Mouse (Mus musculus) hindbrain, embryonic 14.5 days (tissue): ENCODE data around the gene Zdbf2. TPM values are rescaled to one million over a fixed set of nuclear protein-coding genes. Genes with fewer than 3 reads are reported as not detected.

Source experiments
- ATAC-seq: fragments of 200-750 bp; cut with Nextera tagmentation; 2 replicates; pipeline ENCODE4 v1.8.0; 2017; ENCODE audit warnings: moderate number of reproducible peaks, mild to moderate bottlenecking, moderate TSS enrichment, moderate library complexity; ENCODE audit not compliant: low FRiP score
- DNase-seq: peaks from one replicate; pipeline ENCODE4 v3.0.0-alpha.2; 2015; ENCODE audit warnings: low spot score
- H3K27ac ChIP-seq: fragments of 300-500 bp; sonication (generic); 2 replicates; pipeline ENCODE4 v1.5.1; 2014; ENCODE audit warnings: mild to moderate bottlenecking, moderate library complexity
- H3K27me3 ChIP-seq: fragments of 300-500 bp; sonication (generic); 2 replicates; pipeline ENCODE4 v1.6.1; 2014; ENCODE audit warnings: mild to moderate bottlenecking, low read length, mixed read lengths; ENCODE audit not compliant: control insufficient read depth, insufficient read depth
- H3K36me3 ChIP-seq: fragments of 300-500 bp; sonication (generic); replicated peaks from 2 replicates; pipeline ENCODE4 v1.6.1; 2014; ENCODE audit not compliant: control insufficient read depth, insufficient read depth
- H3K4me1 ChIP-seq: fragments of 300-500 bp; sonication (generic); replicated peaks from 2 replicates; pipeline ENCODE4 v1.6.1; 2014; ENCODE audit warnings: antibody characterized with exemption, low read length, mixed read lengths; ENCODE audit not compliant: control insufficient read depth, insufficient read depth
- H3K4me2 ChIP-seq: fragments of 300-500 bp; sonication (generic); replicated peaks from 2 replicates; pipeline ENCODE4 v1.6.1; 2014; ENCODE audit warnings: mild to moderate bottlenecking, moderate library complexity
- H3K4me3 ChIP-seq: fragments of 300-500 bp; sonication (generic); replicated peaks from 2 replicates; pipeline ENCODE4 v1.5.1; 2014; ENCODE audit warnings: mild to moderate bottlenecking, low read length
- H3K9ac ChIP-seq: fragments of 300-500 bp; sonication (generic); 2 replicates; pipeline ENCODE4 v1.6.1; 2014
- H3K9me3 ChIP-seq: fragments of 300-500 bp; sonication (generic); 2 replicates; pipeline ENCODE4 v1.6.1; 2016; ENCODE audit warnings: low read length; ENCODE audit not compliant: control insufficient read depth
- WGBS: fragments of 180-500 bp; shearing (Covaris S2); extraction: QIAGEN DNeasy Blood & Tissue Kit; methylation state at CpG from one replicate; pipeline ENCODE4 v1.1.7; 2014; 5-methylcytosine and 5-hydroxymethylcytosine counted together
- polyA plus RNA-seq: library from polyadenylated mRNA; unstranded; fragments of >200 nt; fragmentation: Nextera tagmentation; extraction: Ambion mirVana; gene quantifications from 2 replicates; pipeline ENCODE4 v1.2.1, GENCODE M21; 2014

Zdbf2 gene
- polyA plus RNA-seq, 1 experiment from 2014 or later: 37.5 TPM

DNA sequence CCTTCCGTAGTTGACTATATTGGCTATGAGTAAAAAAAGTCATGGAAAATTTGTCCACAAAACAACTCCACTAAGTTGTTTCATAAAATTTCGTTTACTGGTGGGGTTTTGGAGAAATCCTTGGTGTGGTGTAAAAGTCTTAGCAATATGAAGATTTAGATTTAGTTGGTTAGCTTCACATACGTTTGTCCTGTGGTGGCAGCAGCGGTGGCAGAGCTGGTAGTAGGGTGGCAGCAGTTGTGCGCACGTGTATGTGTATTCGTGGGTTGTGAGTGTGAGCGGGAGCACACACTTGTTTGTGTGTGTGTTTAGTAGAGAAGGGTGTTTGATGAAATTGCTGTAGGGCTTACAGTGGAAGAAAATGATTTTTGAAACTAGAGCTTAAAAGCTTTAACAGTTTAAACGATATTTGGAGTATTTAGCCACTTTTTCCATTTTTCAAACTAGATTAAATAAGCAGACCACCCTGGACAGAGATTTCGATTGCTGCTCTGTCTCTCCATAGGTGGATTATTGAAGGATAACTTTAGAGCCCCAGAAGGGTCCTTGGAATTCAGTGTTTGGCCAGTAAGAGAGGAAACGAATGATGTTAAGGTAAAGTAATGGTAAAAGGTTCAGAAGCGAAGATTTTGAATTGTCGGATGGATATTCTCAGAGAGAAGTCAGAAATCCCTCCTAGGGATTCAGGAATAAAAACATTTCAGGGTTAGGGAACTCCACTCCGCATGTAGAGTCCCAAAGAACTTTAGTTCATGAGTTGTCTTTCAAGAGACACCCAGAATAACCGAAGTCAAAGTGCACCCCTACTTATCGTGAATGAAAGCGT lies 12.9 kb upstream of the Zdbf2 start:
- DNase-seq: peak; percentile 26
- H3K4me3 ChIP-seq: no peak overlapping the region
- peaks cover 92% of the 10 kb centered on the region for H3K27me3 ChIP-seq
- H3K4me1 ChIP-seq: no peaks in the 10 kb centered on the region; the same call in 1 of the 2 replicates
- 46% methylated on average over 17 of the region's 17 CpGs for WGBS
- no peaks in the 10 kb centered on the region for H3K36me3 ChIP-seq
- ATAC-seq: no peak
- no peak overlapping the region for H3K9ac ChIP-seq
- H3K27ac ChIP-seq: no peak overlapping the region
- H3K9me3 ChIP-seq: no peaks in the 10 kb centered on the region
- H3K4me2 ChIP-seq: no peak overlapping the region

DNA sequence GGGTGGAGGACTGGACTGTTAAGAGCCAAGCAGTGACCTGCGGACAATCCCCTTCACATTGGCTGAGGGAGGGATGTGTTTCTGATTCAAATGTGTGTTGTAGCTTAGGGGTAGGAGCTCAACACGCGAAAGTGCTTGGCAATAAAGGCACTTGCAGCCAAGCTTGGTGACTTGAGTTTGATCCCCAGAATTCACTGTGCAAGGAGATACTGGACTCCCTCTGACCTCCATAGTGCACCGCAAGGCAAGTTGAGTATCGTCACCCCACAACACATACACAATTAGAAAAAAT lies 12.4 kb upstream of the Zdbf2 start:
- DNase-seq (peak; percentile 22), ATAC-seq (no peak)

DNA sequence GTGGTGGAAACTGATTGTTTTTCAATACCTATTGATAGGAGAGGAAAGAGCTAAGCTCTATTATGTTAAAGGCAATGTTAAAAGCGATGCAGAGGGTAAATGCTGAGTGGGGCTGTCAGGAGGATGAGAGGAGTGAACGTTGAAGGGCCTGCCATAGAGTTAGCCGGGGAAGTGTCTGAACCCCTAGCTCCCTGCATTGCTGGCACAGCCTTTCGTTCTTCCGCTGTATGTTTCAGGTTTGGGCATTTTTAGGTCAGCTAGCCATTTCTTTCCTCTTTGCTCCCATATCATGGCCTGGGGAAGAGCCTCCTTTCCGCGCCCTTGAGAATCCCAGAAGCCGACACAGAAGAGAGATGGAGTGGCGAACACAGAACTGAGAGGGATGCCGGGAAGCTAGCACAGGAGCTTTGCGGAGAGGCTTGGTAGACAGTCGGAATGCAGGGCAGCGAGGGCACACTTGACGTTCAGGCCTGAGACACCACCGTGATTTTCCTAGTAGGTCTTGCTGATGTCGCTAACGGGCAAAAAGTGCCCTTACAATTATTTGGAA lies 11.9 kb upstream of the Zdbf2 start:
- WGBS: 51% methylated on average over 17 of the region's 17 CpGs
- Histone ChIP-seq H3K9me3 (no peaks in the 10 kb centered on the region), H3K9ac (no peak overlapping the region), H3K4me2 (no peak overlapping the region), H3K4me1 (no peaks in the 10 kb centered on the region), H3K27ac (no peak overlapping the region), H3K4me3 (no peak overlapping the region), H3K27me3 (peaks cover 92% of the 10 kb centered on the region), H3K36me3 (no peaks in the 10 kb centered on the region)
- ATAC-seq (no peak), DNase-seq (no peak)

More for the DNA sequence above, 12.4 kb upstream of the Zdbf2 start:
- 45% methylated on average over 5 of the region's 5 CpGs for WGBS
- no peak overlapping the region for H3K4me2 ChIP-seq
- H3K4me1 ChIP-seq: no peaks in the 10 kb centered on the region; the same call in 1 of the 2 replicates
- no peak overlapping the region for H3K27ac ChIP-seq
- no peaks in the 10 kb centered on the region for H3K36me3 ChIP-seq
- H3K27me3 ChIP-seq: peaks cover 92% of the 10 kb centered on the region
- no peak overlapping the region for H3K9ac ChIP-seq
- H3K4me3 ChIP-seq: no peak overlapping the region
- no peaks in the 10 kb centered on the region for H3K9me3 ChIP-seq

DNA sequence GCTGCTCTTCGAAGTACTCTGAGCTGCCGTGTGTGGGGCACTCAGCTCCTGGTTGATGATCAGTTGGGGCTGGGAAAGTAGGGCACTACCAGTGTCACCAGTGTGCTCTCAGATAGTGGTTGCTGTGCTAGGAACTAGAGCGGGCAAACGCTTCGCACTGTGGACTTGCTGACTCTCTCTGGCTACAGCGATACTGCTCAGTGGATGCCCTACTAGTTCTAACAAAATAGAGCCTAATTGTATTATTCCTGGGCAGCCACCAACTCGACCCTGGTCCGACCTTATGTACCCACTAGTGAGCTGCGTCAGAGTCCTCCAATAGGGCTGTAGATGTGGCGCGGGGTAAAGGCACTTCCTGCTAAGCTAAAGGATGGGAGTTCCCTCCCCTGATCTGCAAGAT lies 9.4 kb upstream of the Zdbf2 start:
- WGBS: 36% methylated on average over 11 of the region's 11 CpGs
- Histone ChIP-seq H3K9ac (no peak overlapping the region), H3K4me1 (no peaks in the 10 kb centered on the region), H3K4me2 (no peak overlapping the region), H3K27me3 (peaks cover 87% of the 10 kb centered on the region), H3K4me3 (no peak overlapping the region), H3K9me3 (no peaks in the 10 kb centered on the region), H3K27ac (no peak overlapping the region), H3K36me3 (no peaks in the 10 kb centered on the region)
- ATAC-seq: peak; percentile 37; the same call in 1 of the 2 replicates
- DNase-seq: no peak

DNA sequence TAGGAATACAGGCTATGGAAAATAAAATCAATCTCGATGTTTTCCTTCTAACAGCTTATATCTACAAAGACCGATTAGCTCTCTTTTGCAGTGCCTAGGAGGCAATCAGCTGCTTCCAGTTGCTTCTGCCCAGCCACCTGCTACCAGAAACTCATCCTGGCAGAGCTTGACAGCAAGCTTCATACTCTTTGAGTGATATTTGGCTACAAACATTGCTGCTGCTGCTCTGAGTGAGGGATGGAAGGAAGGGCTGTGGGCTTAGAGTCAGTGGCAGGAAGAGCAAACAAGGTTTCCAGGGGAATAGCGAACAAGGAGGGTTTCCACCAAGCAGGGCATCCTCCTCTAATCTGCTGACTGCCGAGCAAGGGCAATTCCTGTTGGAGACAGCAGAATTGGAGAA lies 7.6 kb upstream of the Zdbf2 start:
- H3K27ac ChIP-seq: no peak overlapping the region
- H3K9ac ChIP-seq: no peak overlapping the region
- no peaks in the 10 kb centered on the region for H3K9me3 ChIP-seq
- H3K36me3 ChIP-seq: no peaks in the 10 kb centered on the region
- H3K27me3 ChIP-seq: peaks cover 91% of the 10 kb centered on the region
- ATAC-seq (no peak), DNase-seq (peak; percentile 24)
- no peak overlapping the region for H3K4me2 ChIP-seq
- H3K4me3 ChIP-seq: no peak overlapping the region
- no peaks in the 10 kb centered on the region for H3K4me1 ChIP-seq
- WGBS: 37% methylated on average over 4 of the region's 4 CpGs

DNA sequence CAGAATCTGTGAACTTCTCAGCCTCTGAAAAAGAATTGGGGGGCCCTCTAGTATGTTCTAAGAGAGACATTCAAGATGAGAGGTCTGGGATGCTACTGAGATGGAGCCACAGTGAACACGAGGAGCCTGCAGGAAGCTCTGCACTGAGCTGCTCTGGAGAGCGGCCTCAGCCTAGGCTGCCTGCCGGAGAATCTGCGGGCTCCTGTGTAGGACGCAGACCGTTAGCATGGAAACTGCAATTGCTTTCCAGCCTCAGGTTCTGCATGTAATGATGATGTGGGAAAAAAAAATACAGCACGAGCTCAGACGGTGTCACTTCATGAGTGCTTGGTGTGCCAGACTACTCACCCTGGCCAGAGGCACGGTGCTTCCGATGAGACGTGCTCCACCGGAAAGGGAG lies 6.9 kb upstream of the Zdbf2 start:
- Histone ChIP-seq H3K27me3 (peaks cover 91% of the 10 kb centered on the region), H3K4me2 (no peak overlapping the region), H3K36me3 (no peaks in the 10 kb centered on the region), H3K4me1 (no peaks in the 10 kb centered on the region), H3K4me3 (no peak overlapping the region), H3K27ac (no peak overlapping the region), H3K9me3 (no peaks in the 10 kb centered on the region), H3K9ac (no peak overlapping the region)
- 34% methylated on average over 12 of the region's 12 CpGs for WGBS
- no peak for ATAC-seq
- DNase-seq: no peak

DNA sequence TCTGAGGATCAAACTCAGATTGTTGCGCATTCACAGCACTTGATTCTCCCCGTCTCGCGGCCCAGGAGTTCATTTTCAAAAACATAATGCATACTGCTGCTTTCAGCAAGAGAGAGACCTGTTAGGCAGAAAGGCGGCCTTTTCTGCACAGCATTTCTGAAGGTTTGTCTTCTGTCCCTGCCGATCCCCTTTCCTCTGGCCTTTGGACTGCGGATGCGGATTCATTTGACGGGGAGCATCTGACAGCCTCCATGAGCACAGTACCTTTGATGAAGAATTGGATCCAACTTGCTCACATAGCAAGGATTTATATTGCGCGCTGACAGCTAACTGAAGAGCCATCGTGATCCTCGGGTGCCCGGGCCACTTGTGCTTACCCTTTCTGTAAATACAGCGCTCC lies 6.3 kb upstream of the Zdbf2 start:
- ATAC-seq (no peak), DNase-seq (no peak)
- H3K9me3 ChIP-seq: no peaks in the 10 kb centered on the region
- H3K4me3 ChIP-seq: no peak overlapping the region
- no peaks in the 10 kb centered on the region for H3K36me3 ChIP-seq
- H3K4me2 ChIP-seq: no peak overlapping the region
- no peak overlapping the region for H3K9ac ChIP-seq
- peaks cover 93% of the 10 kb centered on the region for H3K27me3 ChIP-seq
- 40% methylated on average over 15 of the region's 15 CpGs for WGBS
- H3K4me1 ChIP-seq: no peaks in the 10 kb centered on the region
- H3K27ac ChIP-seq: no peak overlapping the region

DNA sequence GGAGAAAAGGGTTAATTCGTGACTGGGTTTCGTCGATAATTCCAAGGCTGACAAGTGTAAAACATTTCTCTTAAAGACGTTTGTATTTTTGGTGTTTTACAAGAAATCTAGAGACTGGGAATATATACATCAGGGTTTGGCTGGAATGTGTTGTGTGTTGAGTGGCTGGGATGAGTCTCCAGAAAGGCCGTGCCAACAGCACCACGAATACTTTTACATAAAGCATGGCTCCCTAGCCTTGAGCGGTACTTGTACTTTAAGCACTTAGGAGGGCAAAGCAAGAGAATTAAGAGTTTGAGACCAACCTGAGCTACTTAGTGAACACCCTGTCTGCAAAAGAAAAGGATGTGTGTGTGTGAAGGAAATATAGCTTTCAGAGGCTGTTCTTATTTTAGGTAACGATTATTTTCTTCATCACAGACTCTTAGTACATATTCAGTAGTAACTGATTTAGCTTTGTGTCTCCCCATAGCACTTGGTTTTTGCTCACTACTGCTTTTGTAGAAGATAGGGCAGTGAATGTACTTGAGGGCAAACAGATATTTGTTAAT lies 865 bp upstream of the Zdbf2 start:
- 26% methylated on average over 8 of the region's 8 CpGs for WGBS
- H3K9ac ChIP-seq: 0 out of 2 replicates have a peak overlapping the region, but pooled peaks have one; percentile 78
- no peaks in the 10 kb centered on the region for H3K9me3 ChIP-seq
- H3K36me3 ChIP-seq: no peaks in the 10 kb centered on the region
- DNase-seq (no peak), ATAC-seq (no peak)
- peaks cover 67% of the 10 kb centered on the region for H3K27me3 ChIP-seq
- H3K4me1 ChIP-seq: no peaks in the 10 kb centered on the region
- no peak overlapping the region for H3K27ac ChIP-seq
- peak overlapping the region; percentile 61; the same call in 1 of the 2 replicates for H3K4me3 ChIP-seq
- peak overlapping the region; percentile 56 for H3K4me2 ChIP-seq

DNA sequence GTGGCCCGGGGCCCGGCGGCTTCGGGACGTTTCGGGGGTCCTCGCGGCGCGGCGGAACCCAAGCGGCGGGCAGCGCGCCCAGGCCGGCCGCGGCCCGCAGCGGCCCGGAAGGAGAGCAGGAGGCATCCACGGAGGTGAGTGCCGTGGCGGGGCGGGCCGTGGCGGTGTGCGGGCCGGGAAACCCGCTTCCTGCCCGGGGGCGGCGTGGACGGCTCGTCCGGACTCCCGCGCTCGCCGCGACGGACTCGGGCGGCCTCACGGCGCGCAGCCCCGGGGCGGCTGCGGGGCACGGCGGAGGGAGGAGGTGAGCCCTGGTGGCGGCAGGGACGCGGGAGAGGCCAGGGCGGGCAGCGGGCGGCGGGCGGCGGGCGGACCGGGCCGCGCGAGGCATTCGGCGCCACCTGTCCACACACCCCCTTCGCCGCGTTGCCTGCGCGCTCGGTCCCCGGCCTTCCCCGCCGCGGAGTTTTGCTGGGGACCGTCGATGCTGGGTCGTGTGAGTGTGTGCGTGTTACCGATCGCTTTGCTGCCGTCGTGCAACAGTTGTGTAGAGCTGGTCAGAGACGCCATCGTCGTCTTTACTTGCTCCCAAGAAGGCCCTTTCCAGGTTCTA lies 380 bp downstream of the Zdbf2 start:
- H3K9ac ChIP-seq: peak overlapping the region; percentile 78
- no peak for DNase-seq
- WGBS: under 1% methylated on average over 59 of the region's 89 CpGs
- no peaks in the 10 kb centered on the region for H3K4me1 ChIP-seq
- peaks cover 68% of the 10 kb centered on the region for H3K27me3 ChIP-seq
- no peaks in the 10 kb centered on the region for H3K36me3 ChIP-seq
- H3K4me2 ChIP-seq: peak overlapping the region; percentile 56
- H3K27ac ChIP-seq: peak overlapping the region; percentile 82
- H3K9me3 ChIP-seq: no peaks in the 10 kb centered on the region
- peak; percentile 41 for ATAC-seq
- peak overlapping the region; percentile 61 for H3K4me3 ChIP-seq
